Mouse (Mus musculus) midbrain, embryonic 11.5 days (tissue): ENCODE data around the gene Taldo1. TPM values are rescaled to one million over a fixed set of nuclear protein-coding genes. Genes with fewer than 3 reads are reported as not detected.
A peak's percentile ranks its signal among the peaks of the same experiment; 100 is the strongest.

Experiments used
- ATAC-seq: fragments of 200-750 bp; cut with Nextera tagmentation; 2 replicates; pipeline ENCODE4 v1.8.0; 2017; ENCODE audit warnings: moderate TSS enrichment, moderate library complexity; ENCODE audit not compliant: low FRiP score
- DNase-seq: peaks from one replicate; pipeline ENCODE4 v3.0.0; 2015; ENCODE audit warnings: low spot score; ENCODE audit errors: missing footprints
- H3K27ac ChIP-seq: fragments of 300-500 bp; sonication (generic); 2 replicates; pipeline ENCODE4 v1.5.1; 2014; ENCODE audit warnings: low read depth, low read length
- H3K27me3 ChIP-seq: fragments of 300-500 bp; sonication (generic); 2 replicates; pipeline ENCODE4 v1.6.1; 2014; ENCODE audit warnings: mild to moderate bottlenecking, low read length, moderate library complexity, mixed read lengths; ENCODE audit not compliant: control insufficient read depth, insufficient read depth
- H3K36me3 ChIP-seq: fragments of 300-500 bp; sonication (generic); 2 replicates; pipeline ENCODE4 v1.6.1; 2014; ENCODE audit warnings: mild to moderate bottlenecking, low read length, moderate library complexity, mixed read lengths; ENCODE audit not compliant: control insufficient read depth, insufficient read depth
- H3K4me1 ChIP-seq: fragments of 300-500 bp; sonication (generic); 2 replicates; pipeline ENCODE4 v1.6.1; 2014; ENCODE audit warnings: low read length; ENCODE audit not compliant: control insufficient read depth, insufficient read depth
- H3K4me2 ChIP-seq: fragments of 300-500 bp; sonication (generic); 2 replicates; pipeline ENCODE4 v1.6.1; 2014; ENCODE audit warnings: mild to moderate bottlenecking, moderate library complexity
- H3K4me3 ChIP-seq: fragments of 300-500 bp; sonication (generic); 2 replicates; pipeline ENCODE4 v1.5.1; 2014; ENCODE audit warnings: low read depth, low read length
- H3K9ac ChIP-seq: fragments of 300-500 bp; sonication (generic); 2 replicates; pipeline ENCODE4 v1.6.1; 2014; ENCODE audit warnings: low read length
- H3K9me3 ChIP-seq: fragments of 300-500 bp; sonication (generic); 2 replicates; pipeline ENCODE4 v1.6.1; 2016; ENCODE audit warnings: low read length; ENCODE audit not compliant: control insufficient read depth
- WGBS: fragments of 180-500 bp; shearing (Covaris S2); extraction: QIAGEN DNeasy Blood & Tissue Kit; methylation state at CpG from one replicate; pipeline ENCODE4 v1.1.7; 2014; 5-methylcytosine and 5-hydroxymethylcytosine counted together
- polyA plus RNA-seq: library from polyadenylated mRNA; unstranded; fragments of >200 nt; fragmentation: Nextera tagmentation; extraction: Ambion mirVana; gene quantifications from 2 replicates; pipeline ENCODE4 v1.2.1, GENCODE M21; 2014

The Taldo1 gene
- 386 and 400 TPM in 2 replicates for polyA plus RNA-seq

- Histone ChIP-seq H3K9me3 (no peaks in the 10 kb centered on the region), H3K27ac (peak within 1 kb of the TSS; percentile 54; the same call in 1 of the 2 replicates), H3K4me1 (peaks cover 12% of the 10 kb centered on the region), H3K4me2 (peak within 1 kb of the TSS; percentile 97), H3K36me3 (no peaks in the 10 kb centered on the region; the same call in 1 of the 2 replicates), H3K9ac (peak within 1 kb of the TSS; percentile 78), H3K27me3 (0 out of 2 replicates have a peak, but pooled peaks cover 2% of the 10 kb centered on the region), H3K4me3 (peak within 1 kb of the TSS; percentile 67)
- DNase-seq = peak; percentile 99
- ATAC-seq = peak; percentile 96
- under 1% methylated on average over 57 of the region's 57 CpGs for WGBS
Observed at GRCm38 (mm10) chr7:141391625-141392551, at the start of gene Taldo1. Taldo1 (plus strand) TSS chr7:141392199.

- Histone ChIP-seq H3K27me3 (peaks cover 3% of the 10 kb centered on the region; the same call in 1 of the 2 replicates), H3K4me2 (no peak overlapping the region), H3K4me1 (peaks cover 6% of the 10 kb centered on the region; the same call in 1 of the 2 replicates), H3K27ac (no peak overlapping the region), H3K9ac (no peak overlapping the region), H3K4me3 (no peak overlapping the region), H3K36me3 (no peaks in the 10 kb centered on the region), H3K9me3 (no peaks in the 10 kb centered on the region)
- WGBS = 63% methylated on average over 2 of the region's 2 CpGs
- ATAC-seq (no peak), DNase-seq (no peak)
Observed at GRCm38 (mm10) chr7:141343230-141343629, 48.8 kb upstream of the Taldo1 start.

GRCm38 (mm10) chr7:141343696-141344095 lies 48.3 kb upstream of the Taldo1 start:
- no peak for DNase-seq
- H3K27ac ChIP-seq = no peak overlapping the region
- no peak for ATAC-seq
- no peak overlapping the region for H3K4me3 ChIP-seq
- peaks cover 2% of the 10 kb centered on the region; the same call in 1 of the 2 replicates for H3K4me1 ChIP-seq
- H3K36me3 ChIP-seq = no peaks in the 10 kb centered on the region
- H3K27me3 ChIP-seq = no peaks in the 10 kb centered on the region
- no peak overlapping the region for H3K4me2 ChIP-seq
- 84% methylated on average over 7 of the region's 7 CpGs for WGBS
- H3K9me3 ChIP-seq = no peaks in the 10 kb centered on the region
- no peak overlapping the region for H3K9ac ChIP-seq

- Histone ChIP-seq H3K27ac (no peak overlapping the region), H3K4me1 (no peaks in the 10 kb centered on the region), H3K4me2 (no peak overlapping the region), H3K27me3 (no peaks in the 10 kb centered on the region), H3K4me3 (no peak overlapping the region), H3K36me3 (no peaks in the 10 kb centered on the region), H3K9me3 (no peaks in the 10 kb centered on the region), H3K9ac (no peak overlapping the region)
- no peak for ATAC-seq
- WGBS = 90% methylated on average over 5 of the region's 5 CpGs
- no peak for DNase-seq
Observed at GRCm38 (mm10) chr7:141344787-141345186, 47.2 kb upstream of the Taldo1 start.

GRCm38 (mm10) chr7:141351061-141351460 lies 40.9 kb upstream of the Taldo1 start:
- H3K27ac ChIP-seq = no peak overlapping the region
- ATAC-seq = no peak
- H3K27me3 ChIP-seq = no peaks in the 10 kb centered on the region
- H3K4me1 ChIP-seq = no peaks in the 10 kb centered on the region
- DNase-seq = no peak
- no peak overlapping the region for H3K4me2 ChIP-seq
- H3K4me3 ChIP-seq = no peak overlapping the region
- H3K36me3 ChIP-seq = no peaks in the 10 kb centered on the region
- H3K9ac ChIP-seq = no peak overlapping the region
- no peaks in the 10 kb centered on the region for H3K9me3 ChIP-seq
- 78% methylated on average over 6 of the region's 6 CpGs for WGBS

GRCm38 (mm10) chr7:141355051-141355450 lies 36.9 kb upstream of the Taldo1 start:
- Histone ChIP-seq H3K9me3 (no peaks in the 10 kb centered on the region), H3K4me3 (no peak overlapping the region), H3K27me3 (no peaks in the 10 kb centered on the region), H3K4me2 (no peak overlapping the region), H3K4me1 (no peaks in the 10 kb centered on the region), H3K27ac (no peak overlapping the region), H3K36me3 (no peaks in the 10 kb centered on the region), H3K9ac (no peak overlapping the region)
- DNase-seq = no peak
- no peak for ATAC-seq
- 76% methylated on average over 8 of the region's 8 CpGs for WGBS

- Histone ChIP-seq H3K4me1 (no peaks in the 10 kb centered on the region), H3K27me3 (no peaks in the 10 kb centered on the region), H3K4me3 (no peak overlapping the region), H3K9ac (no peak overlapping the region), H3K4me2 (no peak overlapping the region), H3K36me3 (no peaks in the 10 kb centered on the region), H3K9me3 (no peaks in the 10 kb centered on the region), H3K27ac (no peak overlapping the region)
- WGBS = 61% methylated on average over 12 of the region's 12 CpGs
- DNase-seq (no peak), ATAC-seq (no peak)
Observed at GRCm38 (mm10) chr7:141355626-141356326, 36.2 kb upstream of the Taldo1 start.

- Histone ChIP-seq H3K27me3 (peaks cover 5% of the 10 kb centered on the region), H3K27ac (no peak overlapping the region), H3K4me3 (no peak overlapping the region), H3K9me3 (no peaks in the 10 kb centered on the region), H3K36me3 (no peaks in the 10 kb centered on the region), H3K4me2 (no peak overlapping the region), H3K9ac (no peak overlapping the region), H3K4me1 (no peaks in the 10 kb centered on the region)
- DNase-seq (no peak), ATAC-seq (no peak)
- WGBS = 79% methylated on average over 14 of the region's 14 CpGs
Observed at GRCm38 (mm10) chr7:141356971-141357370, 35.0 kb upstream of the Taldo1 start.

- ATAC-seq (no peak), DNase-seq (no peak)
- no peak overlapping the region for H3K4me2 ChIP-seq
- H3K9me3 ChIP-seq = no peaks in the 10 kb centered on the region
- no peak overlapping the region for H3K4me3 ChIP-seq
- H3K9ac ChIP-seq = no peak overlapping the region
- H3K27me3 ChIP-seq = peaks cover 5% of the 10 kb centered on the region
- H3K4me1 ChIP-seq = no peaks in the 10 kb centered on the region
- H3K27ac ChIP-seq = no peak overlapping the region
- 11% methylated on average over 24 of the region's 24 CpGs for WGBS
- H3K36me3 ChIP-seq = no peaks in the 10 kb centered on the region
Observed at GRCm38 (mm10) chr7:141361510-141361909, 30.5 kb upstream of the Taldo1 start.
